Mouse (Mus musculus): Measurements from ENCODE around the gene Tlr4. TPM values are rescaled to one million over a fixed set of nuclear protein-coding genes. Genes with fewer than 3 reads are reported as not detected.

Gene Tlr4
- polyA plus RNA-seq, 1 experiment: 1.3 TPM

GRCm38 (mm10) chr4:66923616-66924276 is 96.4 kb downstream of the Tlr4 start:
- no peak for DNase-seq (ENCODE audit: low read depth in 1 of 2, low spot score in 2 of 2)
- WGBS: 61% methylated on average over 3 of the region's 3 CpGs
- TF ChIP-seq POLR2A (IDR thresholded peaks at IDR 0.05; ENCODE audit: low read depth, low read length) (no peak), CTCF (IDR thresholded peaks at IDR 0.05; ENCODE audit: extremely low read depth, insufficient read depth, insufficient read length, insufficient replicate concordance) (no peak)
- H3K27ac ChIP-seq (ENCODE audit: insufficient read depth, low read length): no peak overlapping the region
- no peaks in the 10 kb centered on the region for H3K4me1 ChIP-seq (ENCODE audit: control insufficient read depth, insufficient read depth, insufficient read length)
- H3K4me3 ChIP-seq (ENCODE audit: extremely low read depth, insufficient read depth, insufficient read length): no peak overlapping the region
- no peaks in the 10 kb centered on the region for H3K27me3 ChIP-seq (ENCODE audit: control insufficient read depth, insufficient read depth, low read length)
- no peaks in the 10 kb centered on the region for H3K36me3 ChIP-seq (ENCODE audit: control insufficient read depth, insufficient read depth, low read length)

DNA sequence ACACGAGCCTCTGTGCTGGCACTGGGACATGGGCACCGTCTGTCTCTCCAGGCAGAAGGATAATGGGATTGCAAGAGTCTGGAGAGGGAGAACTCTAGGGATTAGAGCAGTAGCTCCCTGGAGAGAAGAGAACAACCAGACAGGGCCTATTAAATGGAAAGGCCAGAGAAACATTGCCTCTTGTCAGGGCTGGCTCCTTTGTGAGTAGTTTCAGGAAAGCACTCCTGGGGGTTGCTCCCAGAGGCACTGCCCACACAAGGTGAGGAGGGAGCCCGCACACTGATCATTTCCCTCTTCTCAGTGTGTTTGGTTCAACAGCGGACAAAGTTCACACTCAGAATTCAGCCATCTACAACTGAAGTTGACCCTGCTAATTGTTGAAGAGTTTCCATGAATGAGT is 98.7 kb downstream of the Tlr4 start:
- no peak overlapping the region for H3K4me3 ChIP-seq (ENCODE audit: extremely low read depth, insufficient read depth, insufficient read length)
- TF ChIP-seq POLR2A (IDR thresholded peaks at IDR 0.05; ENCODE audit: low read depth, low read length) (no peak), CTCF (IDR thresholded peaks at IDR 0.05; ENCODE audit: extremely low read depth, insufficient read depth, insufficient read length, insufficient replicate concordance) (no peak)
- H3K27me3 ChIP-seq (ENCODE audit: control insufficient read depth, insufficient read depth, low read length): no peaks in the 10 kb centered on the region
- H3K27ac ChIP-seq (ENCODE audit: insufficient read depth, low read length): no peak overlapping the region
- no peak for DNase-seq (ENCODE audit: low read depth in 1 of 2, low spot score in 2 of 2)
- H3K36me3 ChIP-seq (ENCODE audit: control insufficient read depth, insufficient read depth, low read length): no peaks in the 10 kb centered on the region
- H3K4me1 ChIP-seq (ENCODE audit: control insufficient read depth, insufficient read depth, insufficient read length): no peaks in the 10 kb centered on the region
- WGBS: 69% methylated on average over 4 of the region's 4 CpGs

GRCm38 (mm10) chr4:66927537-66928088 is 100.2 kb downstream of the Tlr4 start:
- Histone ChIP-seq H3K36me3 (ENCODE audit: control insufficient read depth, insufficient read depth, low read length) (no peaks in the 10 kb centered on the region), H3K27me3 (ENCODE audit: control insufficient read depth, insufficient read depth, low read length) (no peaks in the 10 kb centered on the region), H3K27ac (ENCODE audit: insufficient read depth, low read length) (no peak overlapping the region), H3K4me1 (ENCODE audit: control insufficient read depth, insufficient read depth, insufficient read length) (no peaks in the 10 kb centered on the region), H3K4me3 (ENCODE audit: extremely low read depth, insufficient read depth, insufficient read length) (no peak overlapping the region)
- DNase-seq (ENCODE audit: low read depth in 1 of 2, low spot score in 2 of 2): no peak
- WGBS: 20% methylated on average over 2 of the region's 2 CpGs
- TF ChIP-seq CTCF (IDR thresholded peaks at IDR 0.05; ENCODE audit: extremely low read depth, insufficient read depth, insufficient read length, insufficient replicate concordance): no peak
- no peak for TF ChIP-seq POLR2A (IDR thresholded peaks at IDR 0.05; ENCODE audit: low read depth, low read length)

- H3K27me3 ChIP-seq (ENCODE audit: control insufficient read depth, insufficient read depth, low read length): no peaks in the 10 kb centered on the region
- no peaks in the 10 kb centered on the region for H3K4me1 ChIP-seq (ENCODE audit: control insufficient read depth, insufficient read depth, insufficient read length)
- no peaks in the 10 kb centered on the region for H3K36me3 ChIP-seq (ENCODE audit: control insufficient read depth, insufficient read depth, low read length)
- H3K27ac ChIP-seq (ENCODE audit: insufficient read depth, low read length): no peak overlapping the region
- DNase-seq (ENCODE audit: low read depth in 1 of 2, low spot score in 2 of 2): no peak
- no peak overlapping the region for H3K4me3 ChIP-seq (ENCODE audit: extremely low read depth, insufficient read depth, insufficient read length)
- TF ChIP-seq CTCF (IDR thresholded peaks at IDR 0.05; ENCODE audit: extremely low read depth, insufficient read depth, insufficient read length, insufficient replicate concordance) (no peak), POLR2A (IDR thresholded peaks at IDR 0.05; ENCODE audit: low read depth, low read length) (no peak)
- 83% methylated on average over 4 of the region's 4 CpGs for WGBS
Measured at GRCm38 (mm10) chr4:66938489-66939061, 111.2 kb downstream of the Tlr4 start.

GRCm38 (mm10) chr4:66941894-66942293 is 114.5 kb downstream of the Tlr4 start:
- WGBS: 78% methylated on average over 1 of the region's 1 CpGs
- DNase-seq (ENCODE audit: low read depth in 1 of 2, low spot score in 2 of 2): no peak
- H3K27me3 ChIP-seq (ENCODE audit: control insufficient read depth, insufficient read depth, low read length): no peaks in the 10 kb centered on the region
- TF ChIP-seq POLR2A (IDR thresholded peaks at IDR 0.05; ENCODE audit: low read depth, low read length) (no peak), CTCF (IDR thresholded peaks at IDR 0.05; ENCODE audit: extremely low read depth, insufficient read depth, insufficient read length, insufficient replicate concordance) (no peak)
- H3K27ac ChIP-seq (ENCODE audit: insufficient read depth, low read length): no peak overlapping the region
- H3K4me3 ChIP-seq (ENCODE audit: extremely low read depth, insufficient read depth, insufficient read length): no peak overlapping the region
- no peaks in the 10 kb centered on the region for H3K4me1 ChIP-seq (ENCODE audit: control insufficient read depth, insufficient read depth, insufficient read length)
- H3K36me3 ChIP-seq (ENCODE audit: control insufficient read depth, insufficient read depth, low read length): no peaks in the 10 kb centered on the region

GRCm38 (mm10) chr4:66943699-66944098 is 116.3 kb downstream of the Tlr4 start:
- Histone ChIP-seq H3K27me3 (ENCODE audit: control insufficient read depth, insufficient read depth, low read length) (no peaks in the 10 kb centered on the region), H3K4me3 (ENCODE audit: extremely low read depth, insufficient read depth, insufficient read length) (no peak overlapping the region), H3K36me3 (ENCODE audit: control insufficient read depth, insufficient read depth, low read length) (no peaks in the 10 kb centered on the region), H3K27ac (ENCODE audit: insufficient read depth, low read length) (no peak overlapping the region), H3K4me1 (ENCODE audit: control insufficient read depth, insufficient read depth, insufficient read length) (no peaks in the 10 kb centered on the region)
- no peak for DNase-seq (ENCODE audit: low read depth in 1 of 2, low spot score in 2 of 2)
- no peak for TF ChIP-seq CTCF (IDR thresholded peaks at IDR 0.05; ENCODE audit: extremely low read depth, insufficient read depth, insufficient read length, insufficient replicate concordance)
- TF ChIP-seq POLR2A (IDR thresholded peaks at IDR 0.05; ENCODE audit: low read depth, low read length): no peak

DNA sequence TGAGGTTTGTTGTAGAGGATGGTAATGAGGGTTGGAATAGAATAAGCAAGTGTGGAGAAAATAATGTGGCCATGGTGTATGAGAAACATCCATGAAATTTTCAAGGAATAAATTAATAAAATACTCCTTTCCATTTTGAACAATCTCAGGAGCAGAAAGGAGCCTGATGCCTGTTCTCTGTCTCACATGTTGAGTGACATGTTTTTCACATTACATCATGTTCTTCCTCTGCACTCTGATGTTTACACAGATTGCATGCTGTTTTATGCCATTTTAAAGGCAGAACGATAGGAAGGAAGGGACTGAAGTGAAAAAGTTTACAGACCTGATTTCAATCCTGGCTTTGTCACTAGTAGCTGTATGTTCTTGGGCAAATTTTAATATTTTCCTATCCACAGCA is 120.3 kb downstream of the Tlr4 start:
- H3K27ac ChIP-seq (ENCODE audit: insufficient read depth, low read length): no peak overlapping the region

More for the DNA sequence above, 120.3 kb downstream of the Tlr4 start:
- DNase-seq (ENCODE audit: low read depth in 1 of 2, low spot score in 2 of 2): no peak
- WGBS: 27% methylated on average over 1 of the region's 1 CpGs
- Histone ChIP-seq H3K4me3 (ENCODE audit: extremely low read depth, insufficient read depth, insufficient read length) (no peak overlapping the region), H3K27me3 (ENCODE audit: control insufficient read depth, insufficient read depth, low read length) (no peaks in the 10 kb centered on the region), H3K36me3 (ENCODE audit: control insufficient read depth, insufficient read depth, low read length) (no peaks in the 10 kb centered on the region), H3K4me1 (ENCODE audit: control insufficient read depth, insufficient read depth, insufficient read length) (no peaks in the 10 kb centered on the region)
- TF ChIP-seq CTCF (IDR thresholded peaks at IDR 0.05; ENCODE audit: extremely low read depth, insufficient read depth, insufficient read length, insufficient replicate concordance) (no peak), POLR2A (IDR thresholded peaks at IDR 0.05; ENCODE audit: low read depth, low read length) (no peak)

All from spleen, adult 2 months (tissue).